Mouse (Mus musculus) MEL (cell line): ENCODE data around the gene Nfkbil1. TPM values are rescaled to one million over a fixed set of nuclear protein-coding genes. Genes with fewer than 3 reads are reported as not detected.

Source experiments
- DNase-seq: peaks from one replicate; pipeline ENCODE4 v3.0.0; 2011; ENCODE audit warnings: low read depth, low spot score
- H3K27ac ChIP-seq: 2 replicates; pipeline ENCODE4 v1.5.1; 2012; ENCODE audit warnings: low read depth, mild to moderate bottlenecking, control low read depth, low read length, moderate library complexity; ENCODE audit not compliant: control insufficient read depth
- H3K27me3 ChIP-seq, 2 experiments: fragments of 150-350 bp in 1 of 2; sonication (generic) in 1 of 2; 2 replicates each; pipeline ENCODE4 v1.6.1; 2012; ENCODE audit warnings: low read length in 2 of 2, mild to moderate bottlenecking in 2 of 2, improper control_type of control experiment in 1 of 2, moderate library complexity in 1 of 2; ENCODE audit not compliant: insufficient read depth in 2 of 2, control insufficient read depth in 1 of 2
- H3K36me3 ChIP-seq, 2 experiments: 2 replicates each; pipeline ENCODE4 v1.6.1; 2012 to 2014; ENCODE audit warnings: low read length in 2 of 2, improper control_type of control experiment in 1 of 2, inconsistent platforms in 1 of 2, mild to moderate bottlenecking in 1 of 2; ENCODE audit not compliant: insufficient read depth in 2 of 2, control insufficient read depth in 1 of 2
- H3K4me1 ChIP-seq, 2 experiments: fragments of 150-350 bp in 1 of 2; sonication (generic) in 1 of 2; 2 replicates each; pipeline ENCODE4 v1.6.1; 2012; ENCODE audit warnings: low read length in 2 of 2, improper control_type of control experiment in 1 of 2, mild to moderate bottlenecking in 1 of 2; ENCODE audit not compliant: insufficient read depth in 2 of 2, control insufficient read depth in 1 of 2
- H3K4me3 ChIP-seq, 2 experiments: fragments of 150-350 bp in 1 of 2; sonication (generic) in 1 of 2; 2 replicates each; pipeline ENCODE4 v1.5.1; 2012; ENCODE audit warnings: low read depth in 2 of 2, low read length in 2 of 2, mild to moderate bottlenecking in 2 of 2, moderate library complexity in 2 of 2, control low read depth in 1 of 2, improper control_type of control experiment in 1 of 2; ENCODE audit not compliant: control insufficient read depth in 1 of 2, insufficient read depth in 1 of 2
- H3K79me2 ChIP-seq: 2 replicates; pipeline ENCODE4 v1.6.1; 2012; ENCODE audit warnings: mild to moderate bottlenecking, low read length, moderate library complexity; ENCODE audit not compliant: control insufficient read depth, poor library complexity, insufficient read depth
- H3K9ac ChIP-seq: 2 replicates; pipeline ENCODE4 v1.6.1; 2012; ENCODE audit warnings: low read depth, mild to moderate bottlenecking, control low read depth, low read length, moderate library complexity; ENCODE audit not compliant: control insufficient read depth, poor library complexity, severe bottlenecking
- H3K9me3 ChIP-seq: fragments of 150-350 bp; sonication (generic); replicated peaks from 2 replicates; pipeline ENCODE4 v1.6.1; 2012; ENCODE audit warnings: mild to moderate bottlenecking, low read length, improper control_type of control experiment, moderate library complexity; ENCODE audit not compliant: insufficient read depth
- BHLHE40 ChIP-seq: IDR thresholded peaks from 2 replicates; pipeline ENCODE4 v1.6.1; 2012; ENCODE audit warnings: low read depth, mild to moderate bottlenecking, inconsistent platforms, low read length, improper control_type of control experiment, borderline replicate concordance
- CHD1 ChIP-seq: IDR thresholded peaks from 2 replicates; pipeline ENCODE4 v1.6.1; 2012; ENCODE audit warnings: low read depth, mild to moderate bottlenecking, inconsistent platforms, low read length, improper control_type of control experiment
- ELF1 ChIP-seq: IDR thresholded peaks from 2 replicates; pipeline ENCODE4 v1.6.1; 2014; ENCODE audit warnings: low read depth, mild to moderate bottlenecking, inconsistent platforms, low read length, improper control_type of control experiment, moderate library complexity
- EP300 ChIP-seq, 2 experiments: IDR thresholded peaks; 2 replicates each; pipeline ENCODE4 v1.6.1; 2011; ENCODE audit warnings: improper control_type of control experiment in 2 of 2, low read length in 2 of 2, low read depth in 1 of 2, mild to moderate bottlenecking in 1 of 2
- ETS1 ChIP-seq: IDR thresholded peaks from 2 replicates; pipeline ENCODE4 v1.6.1; 2012; ENCODE audit warnings: low read depth, mild to moderate bottlenecking, inconsistent platforms, low read length, improper control_type of control experiment, moderate library complexity
- JUND ChIP-seq: IDR thresholded peaks from 2 replicates; pipeline ENCODE4 v1.6.1; 2011; ENCODE audit warnings: low read depth, mild to moderate bottlenecking, improper control_type of control experiment, low read length
- MYC ChIP-seq: IDR thresholded peaks from 2 replicates; pipeline ENCODE4 v1.6.1; 2011; ENCODE audit warnings: low read depth, mild to moderate bottlenecking, low read length, improper control_type of control experiment, moderate library complexity
- NRF1 ChIP-seq: IDR thresholded peaks from 2 replicates; pipeline ENCODE4 v1.6.1; 2014; ENCODE audit warnings: low read depth, mild to moderate bottlenecking, inconsistent platforms, low read length, improper control_type of control experiment, moderate library complexity; ENCODE audit not compliant: poor library complexity, insufficient read depth, severe bottlenecking
- POLR2AphosphoS2 ChIP-seq: IDR thresholded peaks from 2 replicates; pipeline ENCODE4 v1.6.1; 2011; ENCODE audit warnings: low read length, improper control_type of control experiment
- POLR2AphosphoS5 ChIP-seq: IDR thresholded peaks from 2 replicates; pipeline ENCODE4 v1.6.1; 2012; ENCODE audit warnings: low read depth, borderline replicate concordance, mild to moderate bottlenecking, inconsistent platforms, low read length, moderate library complexity, mixed read lengths
- RAD21 ChIP-seq: IDR thresholded peaks from 2 replicates; pipeline ENCODE4 v1.6.1; 2011; ENCODE audit warnings: mild to moderate bottlenecking, low read depth, low read length, improper control_type of control experiment
- RCOR1 ChIP-seq: IDR thresholded peaks from 2 replicates; pipeline ENCODE4 v1.6.1; 2012; ENCODE audit warnings: low read depth, mild to moderate bottlenecking, inconsistent platforms, low read length, improper control_type of control experiment
- SMC3 ChIP-seq: IDR thresholded peaks from 2 replicates; pipeline ENCODE4 v1.6.1; 2011; ENCODE audit warnings: low read depth, low read length, improper control_type of control experiment
- UBTF ChIP-seq: IDR thresholded peaks from 2 replicates; pipeline ENCODE4 v1.6.1; 2012; ENCODE audit warnings: low read depth, mild to moderate bottlenecking, inconsistent platforms, low read length, improper control_type of control experiment, moderate library complexity, borderline replicate concordance; ENCODE audit not compliant: insufficient read depth
- ZKSCAN1 ChIP-seq: IDR thresholded peaks from 2 replicates; pipeline ENCODE4 v1.6.1; 2012; ENCODE audit warnings: low read depth, mild to moderate bottlenecking, inconsistent platforms, low read length, improper control_type of control experiment, moderate library complexity
- ZMIZ1 ChIP-seq: IDR thresholded peaks from 2 replicates; pipeline ENCODE4 v1.6.1; 2012; ENCODE audit warnings: low read depth, mild to moderate bottlenecking, inconsistent platforms, low read length, improper control_type of control experiment, moderate library complexity
- polyA plus RNA-seq, 2 experiments: library from polyadenylated mRNA; stranded (reverse) in 1 of 2; unstranded in 1 of 2; fragments of >175 nt in 1 of 2; fragments of >200 nt in 1 of 2; gene quantifications; 2 replicates each; pipeline versions ENCODE4 v1.2.1 to v1.2.4; 2012; ENCODE audit warnings: low replicate concordance in 2 of 2, low read depth in 1 of 2; ENCODE audit not compliant: insufficient read length in 2 of 2, insufficient read depth in 1 of 2, missing spikeins in 1 of 2
- total RNA-seq: library from RNA; depleted of rRNA; stranded (reverse); fragments of 300-350 nt; gene quantifications from 2 replicates; pipeline ENCODE4 v1.2.3, GENCODE M21; 2012

The Nfkbil1 gene
- total and polyA plus RNA-seq, 3 experiments: 10.3 to 26.0 TPM; not detected in 1

GRCm38 (mm10) chr17:35194844-35195630 lies 40.6 kb downstream of the Nfkbil1 start:
- no peak for DNase-seq
- Histone ChIP-seq H3K27me3 (no peaks in the 10 kb centered on the region), H3K4me3 (peak overlapping the region; percentile 71 to 74), H3K4me1 (peaks cover 11 to 23% of the 10 kb centered on the region in 2 experiments), H3K27ac (no peak overlapping the region), H3K9ac (peak overlapping the region; percentile 71), H3K9me3 (no peaks in the 10 kb centered on the region), H3K79me2 (peaks cover 5% of the 10 kb centered on the region; the same call in 1 of the 2 replicates), H3K36me3 (peaks cover 0 to 18% of the 10 kb centered on the region in 2 experiments; a peak in 2 of 4 replicates)
- no peak for TF ChIP-seq POLR2AphosphoS2
- no peak for TF ChIP-seq JUND
- TF ChIP-seq, all 39 proteins: peak for 0

DNA sequence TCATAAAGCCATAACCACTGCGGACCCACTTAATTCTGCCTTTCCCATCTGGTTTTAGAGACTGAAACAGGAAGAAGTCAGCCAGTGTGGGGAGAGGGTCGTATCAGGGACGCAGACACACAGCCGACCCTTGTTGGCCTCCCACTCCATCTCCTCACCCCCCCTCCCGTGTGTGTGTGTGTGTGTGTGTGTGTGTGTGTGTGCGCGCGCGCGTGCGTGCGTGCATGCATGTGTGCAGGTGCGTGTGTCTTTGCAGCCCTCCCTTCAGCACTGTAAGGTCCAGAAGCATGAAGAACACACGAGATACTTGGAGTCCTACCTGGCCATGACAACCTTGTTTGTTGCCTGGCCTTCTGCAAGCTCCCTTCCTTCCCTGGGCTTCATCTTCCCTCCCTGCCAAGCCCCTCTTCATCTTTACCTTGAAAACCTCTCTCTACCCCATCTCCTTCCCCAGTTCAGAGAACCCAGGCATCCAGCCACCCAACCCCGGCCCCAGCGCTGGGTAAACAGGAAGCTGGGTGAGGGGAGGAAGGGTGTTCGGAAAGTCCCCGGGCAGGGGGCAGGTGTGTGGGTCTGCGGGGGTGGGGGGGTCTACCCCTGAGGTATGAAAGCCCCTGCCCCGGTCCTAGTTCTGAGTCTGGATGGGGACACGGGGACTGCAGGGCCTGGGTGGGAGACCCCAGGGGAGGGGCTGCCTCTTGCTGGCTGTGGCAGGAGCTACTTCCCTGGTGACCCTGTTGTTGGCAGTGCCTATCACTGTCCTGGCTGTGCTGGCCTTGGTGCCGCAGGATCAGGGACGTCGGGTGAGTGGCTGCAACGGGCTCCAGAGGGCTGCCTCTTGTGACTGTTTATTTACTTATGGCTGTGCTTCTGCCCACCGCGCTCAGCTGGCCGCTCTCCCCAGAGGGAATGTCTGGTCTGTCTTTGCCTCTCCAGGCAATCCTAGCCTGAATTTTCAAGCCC lies 41.4 kb downstream of the Nfkbil1 start, which contains the start of gene Ltb:
TSS of gene Ltb (plus strand) at position 559 of the 963 bp plus-strand sequence.
- Histone ChIP-seq H3K36me3 (peaks cover 0 to 24% of the 10 kb centered on the region in 2 experiments; a peak in 2 of 4 replicates), H3K79me2 (peaks cover 5% of the 10 kb centered on the region; the same call in 1 of the 2 replicates), H3K27ac (peak within 1 kb of the TSS; percentile 17; the same call in 1 of the 2 replicates), H3K9ac (peak within 1 kb of the TSS; percentile 71), H3K4me3 (peak within 1 kb of the TSS; percentile 71 to 74), H3K9me3 (no peaks in the 10 kb centered on the region), H3K27me3 (no peaks in the 10 kb centered on the region), H3K4me1 (peaks cover 19 to 31% of the 10 kb centered on the region in 2 experiments)
- no peak for TF ChIP-seq ZMIZ1
- no peak for TF ChIP-seq BHLHE40
- TF ChIP-seq POLR2AphosphoS5: no peak
- no peak for TF ChIP-seq MYC
- TF ChIP-seq NRF1: no peak
- no peak for TF ChIP-seq RAD21
- no peak for TF ChIP-seq EP300 (IDR thresholded peaks at IDR 0.05; ENCODE audit: low read depth in 1 of 2, low read length in 2 of 2)
- no peak for TF ChIP-seq SMC3
- TF ChIP-seq UBTF: no peak
- no peak for TF ChIP-seq CHD1
- no peak for TF ChIP-seq RCOR1
- TF ChIP-seq ETS1: no peak
- no peak for TF ChIP-seq ELF1
- TF ChIP-seq ZKSCAN1: no peak
- no peak for DNase-seq
